Mouse (Mus musculus) lung, embryonic 14.5 days (tissue): ENCODE results near the gene Smyd4. TPM values are rescaled to one million over a fixed set of nuclear protein-coding genes. Genes with fewer than 3 reads are reported as not detected.

ENCODE experiments used
- ATAC-seq: fragments of 200-750 bp; cut with Nextera tagmentation; 2 replicates; pipeline ENCODE4 v1.8.0; 2017; ENCODE audit warnings: mild to moderate bottlenecking, moderate TSS enrichment, moderate library complexity; ENCODE audit not compliant: insufficient read depth
- DNase-seq: peaks from one replicate; pipeline ENCODE4 v3.0.0-alpha.2; 2015
- H3K27ac ChIP-seq: fragments of 300-500 bp; sonication (generic); 2 replicates; pipeline ENCODE4 v1.5.1; 2014; ENCODE audit warnings: low read depth, mild to moderate bottlenecking, moderate library complexity
- H3K27me3 ChIP-seq: fragments of 300-500 bp; sonication (generic); 2 replicates; pipeline ENCODE4 v1.6.1; 2014; ENCODE audit warnings: low read length, control low read depth; ENCODE audit not compliant: insufficient read depth
- H3K36me3 ChIP-seq: fragments of 300-500 bp; sonication (generic); 2 replicates; pipeline ENCODE4 v1.6.1; 2014; ENCODE audit warnings: control low read depth; ENCODE audit not compliant: insufficient read depth
- H3K4me1 ChIP-seq: fragments of 300-500 bp; sonication (generic); 2 replicates; pipeline ENCODE4 v1.6.1; 2014; ENCODE audit warnings: antibody characterized with exemption, control low read depth; ENCODE audit not compliant: insufficient read depth
- H3K4me2 ChIP-seq: fragments of 300-500 bp; sonication (generic); 2 replicates; pipeline ENCODE4 v1.6.1; 2014; ENCODE audit warnings: mild to moderate bottlenecking
- H3K4me3 ChIP-seq: fragments of 300-500 bp; sonication (generic); 2 replicates; pipeline ENCODE4 v1.5.1; 2014; ENCODE audit warnings: low read depth, low read length
- H3K9ac ChIP-seq: fragments of 300-500 bp; sonication (generic); 2 replicates; pipeline ENCODE4 v1.6.1; 2014
- H3K9me3 ChIP-seq: fragments of 300-500 bp; sonication (generic); 2 replicates; pipeline ENCODE4 v1.6.1; 2016; ENCODE audit warnings: low read depth, low read length, control low read depth
- CTCF ChIP-seq: IDR thresholded peaks from 2 replicates; pipeline ENCODE4 v1.5.1; 2016; ENCODE audit warnings: antibody characterized with exemption, low read depth
- WGBS: fragments of 180-500 bp; shearing (Covaris S2); extraction: QIAGEN DNeasy Blood & Tissue Kit; methylation state at CpG from one replicate; pipeline ENCODE4 v1.1.7; 2014; 5-methylcytosine and 5-hydroxymethylcytosine counted together
- polyA plus RNA-seq: library from polyadenylated mRNA; unstranded; fragments of >200 nt; fragmentation: Nextera tagmentation; extraction: Ambion mirVana; gene quantifications from 2 replicates; pipeline ENCODE4 v1.2.1, GENCODE M21; 2014

Smyd4 gene
- polyA plus RNA-seq, 1 experiment from 2014 or later: 17.3 TPM

DNA sequence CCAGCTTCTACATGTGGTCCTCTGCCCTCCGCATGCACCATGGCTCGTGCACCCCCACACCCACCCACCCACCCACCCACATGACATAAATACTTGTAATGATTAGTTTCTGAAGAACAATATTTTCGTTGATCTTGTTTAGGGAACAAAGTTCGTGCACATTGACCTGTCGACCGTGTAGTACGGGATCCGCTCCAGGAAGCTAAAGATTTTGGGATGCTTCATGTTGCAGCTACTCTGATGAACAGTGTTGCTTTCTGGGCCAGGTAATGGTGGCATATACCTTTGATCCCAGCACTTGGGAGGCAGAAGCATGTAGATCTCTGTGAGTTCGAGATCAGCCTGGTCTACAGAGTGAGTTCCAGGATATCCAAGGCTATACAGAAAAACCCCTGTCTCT, 75.8 kb downstream of the Smyd4 start:
- no peaks in the 10 kb centered on the region for H3K9me3 ChIP-seq
- H3K36me3 ChIP-seq: no peaks in the 10 kb centered on the region
- H3K27me3 ChIP-seq: no peaks in the 10 kb centered on the region
- WGBS: 85% methylated on average over 9 of the region's 9 CpGs
- no peaks in the 10 kb centered on the region; the same call in 1 of the 2 replicates for H3K4me1 ChIP-seq
- H3K27ac ChIP-seq: no peak overlapping the region
- ATAC-seq (no peak), DNase-seq (no peak)
- no peak overlapping the region for H3K4me3 ChIP-seq
- no peak for TF ChIP-seq CTCF
- H3K9ac ChIP-seq: no peak overlapping the region
- H3K4me2 ChIP-seq: no peak overlapping the region

DNA sequence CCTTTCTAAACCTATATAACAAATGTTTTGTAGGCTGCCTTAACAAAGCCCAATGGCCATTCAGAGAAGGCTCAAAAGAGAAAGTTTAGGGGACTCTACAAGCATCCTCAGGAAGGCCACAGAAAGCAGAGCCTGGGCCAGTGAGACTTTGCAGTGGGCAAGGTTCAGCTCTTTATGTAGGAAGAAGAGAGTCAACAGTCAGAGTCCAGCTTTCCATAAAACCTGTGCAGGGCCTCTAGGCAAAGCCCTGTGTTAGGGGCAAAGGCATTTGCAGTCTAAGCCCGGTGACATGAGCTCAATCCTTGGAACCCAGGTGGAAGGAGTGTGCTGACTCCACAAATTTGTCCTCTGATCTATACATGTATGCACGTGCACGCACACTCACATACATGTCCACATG, 76.2 kb downstream of the Smyd4 start:
- no peak overlapping the region for H3K9ac ChIP-seq
- H3K27me3 ChIP-seq: no peaks in the 10 kb centered on the region
- no peaks in the 10 kb centered on the region for H3K36me3 ChIP-seq
- H3K4me1 ChIP-seq: no peaks in the 10 kb centered on the region; the same call in 1 of the 2 replicates
- H3K4me3 ChIP-seq: no peak overlapping the region
- 86% methylated on average over 3 of the region's 3 CpGs for WGBS
- no peak for DNase-seq
- H3K27ac ChIP-seq: no peak overlapping the region
- H3K9me3 ChIP-seq: no peaks in the 10 kb centered on the region
- ATAC-seq: no peak
- no peak overlapping the region for H3K4me2 ChIP-seq
- no peak for TF ChIP-seq CTCF

- no peak overlapping the region for H3K27ac ChIP-seq
- no peaks in the 10 kb centered on the region for H3K27me3 ChIP-seq
- WGBS: 73% methylated on average over 9 of the region's 9 CpGs
- H3K4me2 ChIP-seq: no peak overlapping the region
- H3K4me3 ChIP-seq: no peak overlapping the region
- H3K4me1 ChIP-seq: no peaks in the 10 kb centered on the region
- ATAC-seq: no peak
- no peaks in the 10 kb centered on the region for H3K36me3 ChIP-seq
- DNase-seq: no peak
- TF ChIP-seq CTCF: no peak
- peaks cover 3% of the 10 kb centered on the region; the same call in 1 of the 2 replicates for H3K9me3 ChIP-seq
- no peak overlapping the region for H3K9ac ChIP-seq
Measured at GRCm38 (mm10) chr11:75429019-75429705, 80.9 kb downstream of the Smyd4 start.

DNA sequence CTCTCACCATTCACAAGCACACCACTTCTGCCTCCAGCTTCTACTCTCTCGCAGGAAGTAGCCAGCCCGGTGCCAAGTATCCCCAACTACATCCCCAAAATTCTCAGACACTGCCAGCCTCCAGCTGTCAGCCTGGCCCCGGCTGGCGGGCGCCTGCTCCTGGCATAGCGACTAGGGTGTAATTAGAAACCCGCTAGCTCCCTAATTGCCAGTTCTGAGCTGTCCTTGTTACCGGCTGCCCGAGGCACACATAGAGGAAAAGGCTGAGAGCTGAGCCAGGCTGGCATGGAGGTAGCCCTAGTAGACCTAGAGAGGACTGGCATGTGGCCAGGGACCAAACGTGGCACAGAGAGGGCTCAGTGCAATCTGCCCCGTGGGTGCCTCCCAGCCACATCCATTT, 83.1 kb downstream of the Smyd4 start:
- H3K9me3 ChIP-seq: peaks cover 5% of the 10 kb centered on the region; the same call in 1 of the 2 replicates
- H3K9ac ChIP-seq: no peak overlapping the region
- ATAC-seq: no peak
- no peaks in the 10 kb centered on the region for H3K4me1 ChIP-seq
- H3K4me2 ChIP-seq: no peak overlapping the region
- WGBS: 85% methylated on average over 11 of the region's 11 CpGs
- no peaks in the 10 kb centered on the region for H3K36me3 ChIP-seq
- no peak for TF ChIP-seq CTCF
- no peak for DNase-seq
- no peaks in the 10 kb centered on the region for H3K27me3 ChIP-seq
- H3K27ac ChIP-seq: no peak overlapping the region
- H3K4me3 ChIP-seq: no peak overlapping the region

DNA sequence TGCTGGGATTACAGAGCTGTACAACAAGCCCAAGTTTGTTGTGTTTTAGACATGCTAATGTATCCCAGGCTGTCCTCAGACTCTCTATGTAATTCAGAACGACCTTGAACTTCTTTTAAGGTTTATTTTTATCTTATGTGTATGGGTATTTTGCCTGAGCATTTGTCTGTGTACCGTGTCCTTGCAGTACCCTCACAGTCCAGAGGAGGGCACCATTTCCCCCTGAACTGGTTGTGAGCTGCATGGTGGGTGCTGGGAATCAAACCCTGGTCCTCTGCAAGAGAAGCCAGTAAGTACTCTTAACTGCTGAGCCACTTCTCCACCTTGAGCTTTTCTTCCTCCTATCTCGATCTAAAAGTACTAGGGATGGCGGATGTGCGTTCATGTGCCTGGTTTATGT, 85.9 kb downstream of the Smyd4 start:
- no peak overlapping the region for H3K27ac ChIP-seq
- 85% methylated on average over 5 of the region's 5 CpGs for WGBS
- no peak overlapping the region for H3K9ac ChIP-seq
- H3K4me1 ChIP-seq: no peaks in the 10 kb centered on the region
- no peaks in the 10 kb centered on the region for H3K36me3 ChIP-seq
- ATAC-seq: no peak
- H3K9me3 ChIP-seq: peaks cover 5% of the 10 kb centered on the region; the same call in 1 of the 2 replicates
- no peak for DNase-seq
- no peak overlapping the region for H3K4me3 ChIP-seq
- no peaks in the 10 kb centered on the region for H3K27me3 ChIP-seq
- no peak overlapping the region for H3K4me2 ChIP-seq
- TF ChIP-seq CTCF: peak; percentile 34

DNA sequence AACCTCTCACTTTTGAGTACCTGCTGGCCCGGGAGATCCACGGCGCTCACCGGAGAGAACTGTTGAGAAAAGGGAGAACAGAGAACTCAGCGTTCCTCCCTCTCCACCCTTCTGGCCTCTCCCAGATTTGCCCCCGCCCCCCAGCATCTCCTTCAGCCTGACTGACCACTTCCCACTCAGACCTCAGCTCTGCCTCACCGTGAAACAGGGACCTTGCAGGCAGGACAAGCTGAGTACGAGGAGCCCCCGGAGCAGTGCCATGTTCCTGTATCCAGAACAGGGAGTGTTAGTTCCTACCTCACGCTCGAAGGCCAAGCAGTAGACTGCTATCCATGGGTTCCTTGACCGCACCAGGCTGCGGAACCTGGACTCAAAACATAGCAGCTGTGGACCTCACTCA, 90.0 kb downstream of the Smyd4 start:
- H3K4me2 ChIP-seq: no peak overlapping the region
- no peak for ATAC-seq
- no peak overlapping the region for H3K27ac ChIP-seq
- no peak overlapping the region for H3K4me3 ChIP-seq
- H3K9me3 ChIP-seq: peaks cover 5% of the 10 kb centered on the region; the same call in 1 of the 2 replicates
- H3K4me1 ChIP-seq: no peaks in the 10 kb centered on the region
- H3K9ac ChIP-seq: no peak overlapping the region
- no peaks in the 10 kb centered on the region for H3K27me3 ChIP-seq
- no peak for TF ChIP-seq CTCF
- no peak for DNase-seq
- no peaks in the 10 kb centered on the region for H3K36me3 ChIP-seq
- WGBS: 73% methylated on average over 13 of the region's 13 CpGs

DNA sequence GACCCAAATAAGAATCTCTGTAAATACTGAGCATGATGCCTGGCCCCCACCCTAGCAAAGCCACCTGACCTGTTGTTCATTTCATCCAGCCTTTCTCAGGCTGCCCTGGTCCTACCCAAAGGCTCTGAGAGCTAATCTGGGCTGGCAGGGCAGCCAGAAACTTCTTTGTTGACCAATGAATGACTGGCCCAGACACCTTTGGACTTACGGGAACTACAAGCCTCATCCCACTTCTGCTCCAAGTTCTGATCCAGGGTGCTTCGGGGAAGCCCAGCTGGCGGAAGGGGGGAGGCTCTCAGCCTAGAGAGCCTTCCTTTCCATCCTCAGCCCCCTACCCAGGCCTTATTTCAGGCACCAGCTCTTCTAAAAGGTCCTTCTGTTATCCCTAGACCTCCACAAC, 90.6 kb downstream of the Smyd4 start:
- H3K9ac ChIP-seq: no peak overlapping the region
- peaks cover 5% of the 10 kb centered on the region; the same call in 1 of the 2 replicates for H3K9me3 ChIP-seq
- H3K27ac ChIP-seq: no peak overlapping the region
- DNase-seq (no peak), ATAC-seq (no peak)
- H3K27me3 ChIP-seq: no peaks in the 10 kb centered on the region
- 95% methylated on average over 3 of the region's 3 CpGs for WGBS
- H3K4me1 ChIP-seq: no peaks in the 10 kb centered on the region
- H3K36me3 ChIP-seq: no peaks in the 10 kb centered on the region
- no peak overlapping the region for H3K4me3 ChIP-seq
- no peak overlapping the region for H3K4me2 ChIP-seq
- no peak for TF ChIP-seq CTCF
